Mouse (Mus musculus): ENCODE results near the gene Inhbc. TPM values are rescaled to one million over a fixed set of nuclear protein-coding genes. Genes with fewer than 3 reads are reported as not detected.

Gene Inhbc
- polyA plus RNA-seq, 1 experiment: not detected

DNA sequence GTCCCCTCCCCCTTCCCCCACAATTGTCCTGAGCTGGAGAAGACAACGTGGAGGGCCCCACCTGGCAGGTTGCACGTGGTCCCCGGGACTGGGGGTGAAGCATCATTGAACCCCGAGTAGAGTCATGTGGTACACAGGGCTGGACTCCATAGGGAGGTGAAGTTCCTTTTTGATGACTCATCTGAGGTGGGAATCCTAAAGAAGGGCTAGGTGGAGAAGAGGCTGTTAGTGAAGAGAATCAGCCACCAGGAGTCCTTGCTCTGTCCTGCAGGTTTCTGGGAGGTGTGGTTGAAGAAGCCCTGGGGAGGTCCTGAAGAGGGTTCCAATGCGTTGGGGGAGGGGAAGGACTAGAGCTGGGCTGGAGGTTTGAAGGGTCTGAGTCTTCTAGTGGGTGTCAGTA is 33.3 kb downstream of the Inhbc start:
- no peak overlapping the region for H3K27ac ChIP-seq (ENCODE audit: insufficient read depth, low read depth, low read length)
- H3K36me3 ChIP-seq (ENCODE audit: control insufficient read depth, insufficient read depth, low read length): no peaks in the 10 kb centered on the region
- H3K4me3 ChIP-seq (ENCODE audit: insufficient read depth, low read depth, low read length): no peak overlapping the region
- WGBS: 53% methylated on average over 5 of the region's 5 CpGs
- H3K4me1 ChIP-seq (ENCODE audit: control insufficient read depth, insufficient read depth, low read length): peaks cover 3% of the 10 kb centered on the region
- peaks cover 3% of the 10 kb centered on the region; the same call in 1 of the 2 replicates for H3K27me3 ChIP-seq (replicated peaks; ENCODE audit: control insufficient read depth, insufficient read depth, low read length)
- no peak for DNase-seq
- TF ChIP-seq CTCF (conservative IDR thresholded peaks at IDR 0.05; ENCODE audit: insufficient read depth, insufficient read length, low read depth, low read length) (no peak), POLR2A (IDR thresholded peaks at IDR 0.05; ENCODE audit: low read depth, low read length) (no peak)

DNA sequence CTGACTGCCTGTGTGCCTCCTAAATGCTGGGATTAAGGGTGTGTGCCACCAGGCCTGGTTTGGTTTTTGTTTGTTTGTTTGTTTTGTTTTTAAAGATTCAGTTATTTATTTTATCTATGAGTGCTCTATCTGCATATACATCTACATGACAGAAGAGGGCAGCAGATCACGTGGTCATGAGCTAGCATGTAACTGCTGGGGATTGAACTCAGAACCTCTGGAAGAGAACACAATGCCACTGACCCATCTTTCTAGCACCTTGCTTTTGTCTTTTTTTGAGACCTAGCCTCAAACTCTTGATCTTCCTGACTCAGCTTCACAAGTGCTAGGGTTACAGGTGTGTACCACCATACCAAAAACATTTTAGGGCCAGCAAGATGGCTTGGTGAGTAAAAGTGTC is 35.0 kb downstream of the Inhbc start:
- H3K4me3 ChIP-seq (ENCODE audit: insufficient read depth, low read depth, low read length): no peak overlapping the region
- WGBS: 66% methylated on average over 1 of the region's 1 CpGs
- peaks cover 3% of the 10 kb centered on the region for H3K4me1 ChIP-seq (ENCODE audit: control insufficient read depth, insufficient read depth, low read length)
- no peaks in the 10 kb centered on the region for H3K36me3 ChIP-seq (ENCODE audit: control insufficient read depth, insufficient read depth, low read length)
- no peak for TF ChIP-seq CTCF (conservative IDR thresholded peaks at IDR 0.05; ENCODE audit: insufficient read depth, insufficient read length, low read depth, low read length)
- TF ChIP-seq POLR2A (IDR thresholded peaks at IDR 0.05; ENCODE audit: low read depth, low read length): no peak
- no peak for DNase-seq
- H3K27ac ChIP-seq (ENCODE audit: insufficient read depth, low read depth, low read length): no peak overlapping the region
- no peaks in the 10 kb centered on the region; the same call in 1 of the 2 replicates for H3K27me3 ChIP-seq (replicated peaks; ENCODE audit: control insufficient read depth, insufficient read depth, low read length)

DNA sequence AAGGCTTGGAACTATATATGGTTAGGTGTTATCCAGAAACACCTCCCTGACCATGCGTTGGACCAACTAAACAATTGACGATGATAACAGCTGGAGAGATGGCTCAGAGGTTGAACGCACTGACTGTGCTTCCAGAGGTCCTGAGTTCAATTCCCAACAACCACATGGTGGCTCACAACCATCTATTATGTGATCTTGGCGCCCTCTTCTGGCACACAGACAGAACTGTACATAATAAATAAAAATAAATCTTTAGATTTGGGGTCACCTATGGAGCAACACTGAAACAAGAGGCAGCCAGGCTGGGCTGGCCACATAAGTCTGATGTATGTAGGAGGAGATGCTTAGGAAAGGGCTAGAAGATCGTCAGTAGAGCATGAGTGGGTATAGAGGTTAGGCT is 37.1 kb downstream of the Inhbc start:
- DNase-seq: peak; percentile 21
- WGBS: 73% methylated on average over 5 of the region's 5 CpGs
- Histone ChIP-seq H3K4me3 (ENCODE audit: insufficient read depth, low read depth, low read length) (no peak overlapping the region), H3K36me3 (ENCODE audit: control insufficient read depth, insufficient read depth, low read length) (no peaks in the 10 kb centered on the region), H3K27me3 (replicated peaks; ENCODE audit: control insufficient read depth, insufficient read depth, low read length) (no peaks in the 10 kb centered on the region), H3K4me1 (ENCODE audit: control insufficient read depth, insufficient read depth, low read length) (no peaks in the 10 kb centered on the region), H3K27ac (ENCODE audit: insufficient read depth, low read depth, low read length) (no peak overlapping the region)
- TF ChIP-seq CTCF (conservative IDR thresholded peaks at IDR 0.05; ENCODE audit: insufficient read depth, insufficient read length, low read depth, low read length) (peak; percentile 35; the same call in 1 of the 2 replicates), POLR2A (IDR thresholded peaks at IDR 0.05; ENCODE audit: low read depth, low read length) (no peak)

DNA sequence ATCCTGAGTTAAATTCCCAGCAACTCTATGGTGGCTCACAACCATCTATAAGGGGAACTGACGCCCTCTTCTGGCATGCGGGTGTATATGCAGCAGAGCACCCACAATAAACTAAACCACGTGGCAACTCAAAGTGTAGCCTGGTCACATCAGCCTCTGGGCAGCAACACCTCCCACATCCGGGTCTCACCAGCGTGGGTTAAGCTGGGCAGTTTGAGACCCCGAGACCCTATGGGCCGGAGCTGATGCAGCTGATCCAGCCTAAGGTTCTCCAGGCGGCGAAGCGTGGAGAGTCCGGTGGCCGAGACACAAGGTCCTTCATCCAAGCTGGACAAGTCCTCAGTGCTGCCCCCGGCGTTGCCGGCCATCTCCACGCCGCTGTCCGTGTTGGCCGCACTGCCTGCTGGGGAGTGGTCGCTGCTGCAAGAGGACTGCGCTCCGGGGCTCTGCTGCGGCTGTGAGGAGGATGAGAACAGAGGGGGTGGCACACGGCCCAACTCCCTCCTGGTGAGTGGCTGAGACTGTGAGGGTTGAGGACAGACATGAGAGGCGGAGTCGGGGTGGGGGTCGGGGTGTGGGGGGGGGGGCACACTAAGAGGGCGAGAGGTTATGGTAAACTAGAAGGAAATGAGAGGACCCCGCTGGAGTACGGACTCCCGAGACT is 37.9 kb downstream of the Inhbc start:
- Histone ChIP-seq H3K27me3 (replicated peaks; ENCODE audit: control insufficient read depth, insufficient read depth, low read length) (no peaks in the 10 kb centered on the region), H3K4me1 (ENCODE audit: control insufficient read depth, insufficient read depth, low read length) (no peaks in the 10 kb centered on the region), H3K36me3 (ENCODE audit: control insufficient read depth, insufficient read depth, low read length) (no peaks in the 10 kb centered on the region), H3K4me3 (ENCODE audit: insufficient read depth, low read depth, low read length) (no peak overlapping the region), H3K27ac (ENCODE audit: insufficient read depth, low read depth, low read length) (no peak overlapping the region)
- no peak for TF ChIP-seq POLR2A (IDR thresholded peaks at IDR 0.05; ENCODE audit: low read depth, low read length)
- TF ChIP-seq CTCF (conservative IDR thresholded peaks at IDR 0.05; ENCODE audit: insufficient read depth, insufficient read length, low read depth, low read length): 0 out of 2 replicates have a peak, but pooled peaks have one; percentile 21
- WGBS: 33% methylated on average over 31 of the region's 31 CpGs
- DNase-seq: no peak

DNA sequence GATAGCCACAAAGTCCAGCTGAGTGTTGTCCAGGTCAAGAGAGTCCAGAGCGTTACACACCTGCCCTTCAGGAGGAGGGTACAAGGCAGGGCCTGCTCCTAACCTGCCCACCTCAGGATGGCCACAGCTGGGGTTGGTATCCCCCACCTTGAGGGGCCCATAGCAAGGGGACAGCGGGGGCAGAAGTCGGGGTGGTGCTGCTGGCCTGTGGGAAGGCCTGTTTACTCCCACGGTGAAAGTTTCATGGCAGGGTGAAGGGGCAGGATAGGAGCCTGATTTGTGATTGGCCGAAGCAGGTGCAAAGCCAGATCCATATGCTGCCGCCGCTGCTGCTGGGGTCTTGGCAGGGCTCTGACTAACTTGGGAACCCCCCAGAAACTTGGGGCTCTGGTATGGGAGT is 40.0 kb downstream of the Inhbc start:
- no peaks in the 10 kb centered on the region for H3K36me3 ChIP-seq (ENCODE audit: control insufficient read depth, insufficient read depth, low read length)
- 65% methylated on average over 7 of the region's 7 CpGs for WGBS
- no peak overlapping the region for H3K4me3 ChIP-seq (ENCODE audit: insufficient read depth, low read depth, low read length)
- peaks cover 2% of the 10 kb centered on the region; the same call in 1 of the 2 replicates for H3K27me3 ChIP-seq (replicated peaks; ENCODE audit: control insufficient read depth, insufficient read depth, low read length)
- DNase-seq: no peak
- H3K4me1 ChIP-seq (ENCODE audit: control insufficient read depth, insufficient read depth, low read length): no peaks in the 10 kb centered on the region
- TF ChIP-seq POLR2A (IDR thresholded peaks at IDR 0.05; ENCODE audit: low read depth, low read length): no peak
- no peak for TF ChIP-seq CTCF (conservative IDR thresholded peaks at IDR 0.05; ENCODE audit: insufficient read depth, insufficient read length, low read depth, low read length)
- no peak overlapping the region for H3K27ac ChIP-seq (ENCODE audit: insufficient read depth, low read depth, low read length)

DNA sequence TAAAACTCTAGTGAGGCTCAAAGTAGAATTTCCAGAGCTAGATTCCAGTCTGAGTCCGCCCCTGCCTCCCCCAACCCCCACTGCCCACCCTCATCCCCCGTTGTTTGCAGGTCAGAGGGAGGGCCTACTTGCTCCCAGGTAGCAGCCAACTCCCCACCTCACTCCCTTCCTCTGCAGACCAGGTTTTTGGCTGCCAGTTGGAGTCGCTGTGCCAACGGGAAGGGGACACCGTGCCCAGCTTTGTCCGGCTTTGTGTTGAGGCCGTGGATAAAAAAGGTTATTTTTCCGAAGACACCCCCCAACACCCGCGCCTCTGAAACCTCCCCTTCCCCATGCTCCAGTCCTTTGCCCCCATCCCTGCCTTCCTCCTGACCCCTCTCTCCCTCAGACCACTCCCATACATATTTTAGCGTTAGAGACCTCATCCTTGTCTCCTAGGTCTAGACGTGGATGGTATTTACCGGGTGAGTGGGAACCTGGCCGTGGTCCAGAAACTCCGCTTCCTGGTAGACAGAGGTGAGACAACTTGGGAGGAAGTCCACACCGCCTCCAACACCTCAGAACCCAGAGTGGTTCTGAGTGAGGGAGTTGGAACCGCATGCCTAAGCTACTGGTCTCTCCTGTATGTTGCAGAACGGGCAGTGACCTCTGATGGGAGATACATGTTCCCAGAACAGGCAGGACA is 42.6 kb downstream of the Inhbc start:
- Histone ChIP-seq H3K4me3 (ENCODE audit: insufficient read depth, low read depth, low read length) (no peak overlapping the region), H3K27me3 (replicated peaks; ENCODE audit: control insufficient read depth, insufficient read depth, low read length) (peaks cover 2% of the 10 kb centered on the region; the same call in 1 of the 2 replicates), H3K27ac (ENCODE audit: insufficient read depth, low read depth, low read length) (no peak overlapping the region), H3K4me1 (ENCODE audit: control insufficient read depth, insufficient read depth, low read length) (no peaks in the 10 kb centered on the region), H3K36me3 (ENCODE audit: control insufficient read depth, insufficient read depth, low read length) (no peaks in the 10 kb centered on the region)
- WGBS: 47% methylated on average over 18 of the region's 18 CpGs
- no peak for TF ChIP-seq POLR2A (IDR thresholded peaks at IDR 0.05; ENCODE audit: low read depth, low read length)
- DNase-seq: no peak

DNA sequence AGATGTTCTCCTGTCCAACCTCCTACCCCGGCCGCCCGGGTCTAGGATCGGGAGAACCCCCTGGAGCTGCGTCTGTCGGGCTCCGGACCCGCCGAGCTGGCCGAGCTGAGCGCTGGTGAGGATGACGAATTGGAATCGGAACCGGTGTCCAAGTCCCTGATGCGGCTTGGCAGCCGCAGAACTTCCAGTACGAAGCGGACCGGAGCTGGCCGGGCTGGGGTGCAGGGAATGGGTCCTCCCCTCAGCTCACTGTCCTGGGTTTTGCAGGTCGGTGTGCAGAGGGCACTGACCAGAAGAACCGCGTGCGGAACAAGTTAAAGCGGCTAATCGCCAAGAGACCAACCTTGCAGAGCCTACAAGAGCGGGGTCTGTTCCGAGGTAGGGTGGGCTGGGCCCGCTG is 43.4 kb downstream of the Inhbc start:
- 17% methylated on average over 29 of the region's 29 CpGs for WGBS
- TF ChIP-seq CTCF (conservative IDR thresholded peaks at IDR 0.05; ENCODE audit: insufficient read depth, insufficient read length, low read depth, low read length) (no peak), POLR2A (IDR thresholded peaks at IDR 0.05; ENCODE audit: low read depth, low read length) (no peak)
- H3K27me3 ChIP-seq (replicated peaks; ENCODE audit: control insufficient read depth, insufficient read depth, low read length): peaks cover 2% of the 10 kb centered on the region; the same call in 1 of the 2 replicates

More for the DNA sequence above, 43.4 kb downstream of the Inhbc start:
- H3K4me3 ChIP-seq (ENCODE audit: insufficient read depth, low read depth, low read length): peak overlapping the region; percentile 41
- no peak overlapping the region for H3K27ac ChIP-seq (ENCODE audit: insufficient read depth, low read depth, low read length)
- DNase-seq: peak; percentile 35
- no peaks in the 10 kb centered on the region for H3K36me3 ChIP-seq (ENCODE audit: control insufficient read depth, insufficient read depth, low read length)
- H3K4me1 ChIP-seq (ENCODE audit: control insufficient read depth, insufficient read depth, low read length): no peaks in the 10 kb centered on the region
